Mouse (Mus musculus) megakaryocyte, embryonic 14.5 days (primary cell): ENCODE measurements around the gene Arglu1.

Source experiments
- FLI1 ChIP-seq: IDR thresholded peaks from 2 replicates; pipeline ENCODE4 v1.6.1; 2012; ENCODE audit warnings: low read length, inconsistent platforms, mixed read lengths
- GATA1 ChIP-seq: IDR thresholded peaks from 3 replicates; pipeline ENCODE4 v1.6.1; 2012; ENCODE audit warnings: mixed read lengths, low read length, inconsistent platforms, borderline replicate concordance

DNA sequence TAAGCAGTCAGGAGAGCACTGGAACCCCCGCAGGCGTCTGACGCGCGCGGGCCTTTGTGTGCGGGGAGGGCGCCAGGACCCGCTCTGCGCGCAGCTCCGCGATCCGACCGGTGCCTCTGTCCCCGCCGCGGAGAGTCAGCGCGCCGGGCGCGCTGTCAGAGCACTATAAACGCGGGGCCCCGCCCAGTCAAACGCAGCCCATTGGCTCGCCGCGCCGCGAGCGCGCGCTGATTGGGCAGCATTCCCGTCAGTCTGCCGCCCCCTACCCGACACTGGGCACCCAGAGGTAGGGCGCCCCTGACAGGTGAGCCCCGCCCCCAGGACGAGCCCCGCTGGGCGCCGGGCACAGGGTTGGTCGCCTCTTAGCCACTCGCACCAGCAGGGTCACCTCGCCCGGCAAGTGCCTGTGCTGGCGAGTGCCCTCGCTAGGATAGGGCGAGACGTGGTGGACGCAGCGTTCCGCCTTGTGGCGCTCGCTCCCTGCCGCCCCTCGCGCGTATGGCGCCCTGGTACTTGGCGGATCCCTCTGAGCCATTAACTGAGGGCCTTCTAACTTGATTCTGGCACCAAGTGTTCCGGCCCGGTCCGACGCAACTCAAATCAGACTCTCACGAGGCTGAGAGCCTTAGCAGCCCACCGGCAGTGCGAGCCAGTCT is 29.1 kb downstream of the Arglu1 start, which contains the start of gene Efnb2:
- TF ChIP-seq FLI1 (no peak), GATA1 (no peak)
